ENCODE assay signal across 9 mouse cellular contexts in genomic region chr3:132207469-132207868, GRCm38 (mm10).
DNase-seq lines count a peak whose midpoint lies in the region; ATAC-seq and TF ChIP-seq lines count a peak whose summit lies in the region.
"Had no signal": no experiment of that assay in that cellular context is flagged by ENCODE, and none has a peak within 500 bp of the region (broad histone marks: within the 10 kb centered on the region; RNA-seq: fewer than 3 reads in every experiment).

No protein-coding gene starts in this region.

- WGBS in midbrain, embryonic 10.5 days = 36% methylated on average over 11 of the region's 11 CpGs

- no peaks in the 10 kb centered on the region for H3K9me3 ChIP-seq in CH12.LX (replicated peaks; ENCODE audit: low read length)
- no peaks in the 10 kb centered on the region for H3K9me3 ChIP-seq in midbrain, embryonic 10.5 days (replicated peaks)
- H3K9me3 ChIP-seq: neural tube, embryonic 13.5 days had no signal

- no peaks in the 10 kb centered on the region for H3K36me3 ChIP-seq in CH12.LX (replicated peaks in 1 of 2; ENCODE audit: control insufficient read depth in 1 of 2, insufficient read depth in 1 of 2, low read length in 1 of 2)
- no peaks in the 10 kb centered on the region for H3K36me3 ChIP-seq in midbrain, embryonic 10.5 days
- H3K36me3 ChIP-seq: neural tube, embryonic 13.5 days had no signal

- DNase-seq in 3T3-L1 (ENCODE audit: low read depth, low spot score) (peak; percentile 78), CH12.LX (ENCODE audit: extremely low read depth) (peak; percentile 41)
- peak; percentile 86 for DNase-seq in embryo, embryonic 10 days (ENCODE audit: low spot score)
- peak; percentile 46 to 70 for DNase-seq in gastrocnemius, postnatal 4 days (ENCODE audit: low spot score in 2 of 2)
- peak; percentile 3 to 50 for DNase-seq in layer of hippocampus, adult 8-10 months (ENCODE audit: low spot score in 2 of 2)
- DNase-seq in midbrain, embryonic 10.5 days (ENCODE audit: low spot score) = peak; percentile 48
- peak; percentile 12 for DNase-seq in telencephalon, adult 2 months (ENCODE audit: low read depth, low spot score)

- 0 out of 2 replicates have a peak overlapping the region, but pooled peaks have one; percentile 7 for H3K4me2 ChIP-seq in CH12.LX (ENCODE audit: insufficient read depth, low read depth, poor library complexity, severe bottlenecking)
- H3K4me2 ChIP-seq: neural tube, embryonic 13.5 days had no signal

- TF ChIP-seq CTCF in CH12.LX (conservative IDR thresholded peaks at IDR 0.05 in 1 of 2, IDR thresholded peaks at IDR 0.05 in 1 of 2; ENCODE audit: low read depth in 2 of 2, low read length in 2 of 2) = peak; percentile 33 to 69; a peak in 3 of 4 replicates

- no peaks in the 10 kb centered on the region for H3K79me2 ChIP-seq in CH12.LX (replicated peaks; ENCODE audit: control insufficient read depth, extremely low read depth, insufficient read depth, poor library complexity, severe bottlenecking)

- H3K27me3 ChIP-seq in CH12.LX (replicated peaks) = no peaks in the 10 kb centered on the region
- no peaks in the 10 kb centered on the region for H3K27me3 ChIP-seq in midbrain, embryonic 10.5 days (ENCODE audit: low read depth, poor library complexity, severe bottlenecking)
- H3K27me3 ChIP-seq: neural tube, embryonic 13.5 days had no signal

- TF ChIP-seq EP300 in CH12.LX (IDR thresholded peaks at IDR 0.05; ENCODE audit: low read length) = no peak

- dilution Hi-C loops in CH12.LX (cut with MboI; ENCODE audit: extremely low pct_ligation_motif_present, extremely low pct_unique_long_range_greater_than_20kb, low sequenced_read_pairs) = no loop called here

- no peak overlapping the region for H3K4me3 ChIP-seq in CH12.LX (replicated peaks in 1 of 3; ENCODE audit: low read depth in 2 of 3, low read length in 2 of 3, poor library complexity in 1 of 3)
- no peak overlapping the region for H3K4me3 ChIP-seq in midbrain, embryonic 10.5 days
- H3K4me3 ChIP-seq: neural tube, embryonic 13.5 days had no signal

- no peak for ATAC-seq in CD4-positive, CD25-positive, alpha-beta regulatory T cell, adult 4 months

- H3K4me1 ChIP-seq in CH12.LX (ENCODE audit: control insufficient read depth in 1 of 2, insufficient read depth in 2 of 2) = peaks cover 0 to 6% of the 10 kb centered on the region in 2 experiments; a peak in 1 of 4 replicates
- no peaks in the 10 kb centered on the region for H3K4me1 ChIP-seq in midbrain, embryonic 10.5 days

- peak; percentile 54 for TF ChIP-seq RAD21 in CH12.LX (IDR thresholded peaks at IDR 0.05; ENCODE audit: low read depth, low read length)

- H3K9ac ChIP-seq in CH12.LX (ENCODE audit: insufficient read depth, low read depth) = no peak overlapping the region
- H3K9ac ChIP-seq: neural tube, embryonic 13.5 days had no signal

- TF ChIP-seq POLR2A in CH12.LX (IDR thresholded peaks at IDR 0.05; ENCODE audit: low read depth, low read length) = no peak

- no peak overlapping the region for H3K27ac ChIP-seq in CH12.LX (ENCODE audit: insufficient read depth, low read depth)
- H3K27ac ChIP-seq in midbrain, embryonic 10.5 days (replicated peaks) = no peak overlapping the region
- H3K27ac ChIP-seq: neural tube, embryonic 13.5 days had no signal

- in situ Hi-C loops in CH12.LX (cut with MboI; ENCODE audit: low pct_ligation_motif_present, low pct_unique_long_range_greater_than_20kb, low sequenced_read_pairs) = loop anchor here (25.0 kb wide), 1 partner anchor 480 kb away; the partner anchor contains the start of genes Aimp1 and Tbck

TF ChIP-seq in CH12.LX, 34 proteins besides CTCF, POLR2A, EP300 and RAD21:
- no peak for TF ChIP-seq UBTF (IDR thresholded peaks at IDR 0.05; ENCODE audit: low read depth, low read length)
- no peak for TF ChIP-seq GABPA (IDR thresholded peaks at IDR 0.05; ENCODE audit: insufficient replicate concordance, low read depth, low read length)
- no peak for TF ChIP-seq PAX5 (IDR thresholded peaks at IDR 0.05; ENCODE audit: low read length)
- TF ChIP-seq SMC3 (IDR thresholded peaks at IDR 0.05; ENCODE audit: low read depth, low read length) = peak; percentile 71
- no peak for TF ChIP-seq ZNF384 (IDR thresholded peaks at IDR 0.05; ENCODE audit: low read depth, low read length)

Comparison
In these comparisons a context has a peak if more than half of its experiments do, and no peak if none do; other contexts are left out.
1. DNase-seq: peak in every context shown above with its lines; median percentile 86 in embryo, embryonic 10 days; 78 in 3T3-L1; 58 in gastrocnemius, postnatal 4 days; 48 in midbrain, embryonic 10.5 days; 41 in CH12.LX; 26 in layer of hippocampus, adult 8-10 months; 12 in telencephalon, adult 2 months.